ENCODE assay signal across 10 mouse cellular contexts in genomic region chr15:101235342-101235698, GRCm38 (mm10). TPM values are rescaled to one million over a fixed set of nuclear protein-coding genes. Genes with fewer than 3 reads are reported as not detected.
DNase-seq lines count a peak whose midpoint lies in the region; ATAC-seq lines count a peak whose summit lies in the region.
"Had no signal": no experiment of that assay in that cellular context is flagged by ENCODE, and none has a peak within 500 bp of the region (broad histone marks: within the 10 kb centered on the region; RNA-seq: fewer than 3 reads in every experiment).

No protein-coding gene starts in this region.

- no peak overlapping the region; the same call in 1 of the 2 replicates for H3K9ac ChIP-seq in stomach, embryonic 14.5 days (replicated peaks; ENCODE audit: low read depth, low read length)

- 32% methylated on average over 5 of the region's 5 CpGs for WGBS in stomach, embryonic 14.5 days

- H3K4me2 ChIP-seq in stomach, embryonic 14.5 days (replicated peaks; ENCODE audit: low read depth, low read length) = peak overlapping the region; percentile 25
- H3K4me2 ChIP-seq: midbrain, embryonic 11.5 days had no signal

- no peaks in the 10 kb centered on the region for H3K27me3 ChIP-seq in stomach, embryonic 14.5 days (ENCODE audit: control insufficient read depth, insufficient read depth, low read length)

- no peak for ATAC-seq in stomach, embryonic 14.5 days (ENCODE audit: insufficient number of reproducible peaks, insufficient read depth, low FRiP score, low read depth)
- no peak for ATAC-seq in cerebellum, adult (ENCODE audit: insufficient number of reproducible peaks, low FRiP score, low TSS enrichment)

- H3K4me3 ChIP-seq in stomach, embryonic 14.5 days (ENCODE audit: low read depth, low read length) = 0 out of 2 replicates have a peak overlapping the region, but pooled peaks have one; percentile 5

- peaks cover 12% of the 10 kb centered on the region for H3K36me3 ChIP-seq in stomach, embryonic 14.5 days (ENCODE audit: control insufficient read depth, insufficient read depth, low read length)

- H3K4me1 ChIP-seq in stomach, embryonic 14.5 days (ENCODE audit: control insufficient read depth, insufficient read depth, low read length) = peaks cover 26% of the 10 kb centered on the region

- no peaks in the 10 kb centered on the region for H3K9me3 ChIP-seq in stomach, embryonic 14.5 days (ENCODE audit: control insufficient read depth, low read depth, low read length)

- H3K27ac ChIP-seq in stomach, embryonic 14.5 days (ENCODE audit: low read length) = peak overlapping the region; percentile 91

- peak; percentile 2 for DNase-seq in adrenal gland, adult 2 months
- no peak for DNase-seq in adrenal gland, adult 8-10 months
- peak; percentile 16 for DNase-seq in kidney, postnatal 10 days
- DNase-seq in kidney, postnatal 36 days = no peak
- DNase-seq in brain, adult 2 months (ENCODE audit: low read depth, low spot score) = peak; percentile 42
- no peak for DNase-seq in layer of hippocampus, adult 11-12 months (ENCODE audit: low spot score)

RNA-seq across cellular contexts. Expression of gene Grasp, which starts 11.3 kb away (rescaled TPM):
- 10 to 100 TPM; 16.4 to 21.0 TPM for total RNA-seq in adrenal gland, adult 2 months (2021)
- 53.0 and 60.3 TPM in 2 replicates for polyA plus RNA-seq in adrenal gland, adult 2 months (2012; rRNA removed)
- 10 to 100 TPM in 3 of 4 experiments, 1 to 10 TPM in 1; 8.8 to 19.6 (median 17.1) TPM for total RNA-seq in adrenal gland, adult 8-10 months (2022)
- 6.4 and 7.2 TPM in 2 replicates for polyA plus RNA-seq in stomach, embryonic 14.5 days (2014; fragmentation: Nextera tagmentation; extraction: Ambion mirVana)

RNA-seq across cellular contexts. Expression of gene Nr4a1, which starts 18.7 kb away (rescaled TPM):
- 100 to 1,000 TPM; 560 to 565 TPM for total RNA-seq in adrenal gland, adult 2 months (2021)
- polyA plus RNA-seq in adrenal gland, adult 2 months (2012; rRNA removed) = 162 and 415 TPM in 2 replicates
- total RNA-seq in adrenal gland, adult 8-10 months (2022) = 100 to 1,000 TPM in 2 of 4 experiments, 10 to 100 TPM in 2; 42.9 to 895 (median 124) TPM
- polyA plus RNA-seq in stomach, embryonic 14.5 days (2014; fragmentation: Nextera tagmentation; extraction: Ambion mirVana) = 10.1 and 12.1 TPM in 2 replicates

RNA-seq across cellular contexts. Expression of gene Atg101, which starts 48.8 kb away (rescaled TPM):
- total RNA-seq in adrenal gland, adult 2 months (2021) = 10 to 100 TPM; 38.6 to 58.8 TPM
- polyA plus RNA-seq in adrenal gland, adult 2 months (2012; rRNA removed) = 31.9 and 35.4 TPM in 2 replicates
- 10 to 100 TPM; 31.4 to 48.9 (median 37.0) TPM for total RNA-seq in adrenal gland, adult 8-10 months (2022)
- 63.5 and 64.1 TPM in 2 replicates for polyA plus RNA-seq in stomach, embryonic 14.5 days (2014; fragmentation: Nextera tagmentation; extraction: Ambion mirVana)

RNA-seq across cellular contexts. Expression of gene 6030408B16Rik, which starts 57.7 kb away (rescaled TPM):
- under 1 TPM; 0.40 to 0.52 TPM for total RNA-seq in adrenal gland, adult 2 months (2021)
- 1.4 and 2.0 TPM in 2 replicates for polyA plus RNA-seq in adrenal gland, adult 2 months (2012; rRNA removed)
- under 1 TPM; 0.49 to 0.91 (median 0.71) TPM for total RNA-seq in adrenal gland, adult 8-10 months (2022)
- polyA plus RNA-seq in stomach, embryonic 14.5 days (2014; fragmentation: Nextera tagmentation; extraction: Ambion mirVana) = 20.1 and 25.0 TPM in 2 replicates
- total RNA-seq: liver, adult 2 months had no signal
- polyA plus RNA-seq: liver, adult 2 months; midbrain, embryonic 11.5 days had no signal

Comparison
In these comparisons a context has a peak if more than half of its experiments do, and no peak if none do; other contexts are left out.
1. DNase-seq: peak in adrenal gland, adult 2 months (single experiment), kidney, postnatal 10 days (single experiment) and brain, adult 2 months (single experiment); none in adrenal gland, adult 8-10 months (single experiment), kidney, postnatal 36 days (0 of 2) and layer of hippocampus, adult 11-12 months (single experiment).